Mouse (Mus musculus) thymus, postnatal 25 days (tissue): ENCODE data around the gene Draxin.
"Not testable (repeated sequence)": the region's sequence is repeated elsewhere in the genome, so short reads cannot be mapped to it uniquely, and the experiment has no call there.

Source experiments
- DNase-seq: peaks from one replicate; pipeline ENCODE4 v3.0.0; 2022

The Draxin gene

DNA sequence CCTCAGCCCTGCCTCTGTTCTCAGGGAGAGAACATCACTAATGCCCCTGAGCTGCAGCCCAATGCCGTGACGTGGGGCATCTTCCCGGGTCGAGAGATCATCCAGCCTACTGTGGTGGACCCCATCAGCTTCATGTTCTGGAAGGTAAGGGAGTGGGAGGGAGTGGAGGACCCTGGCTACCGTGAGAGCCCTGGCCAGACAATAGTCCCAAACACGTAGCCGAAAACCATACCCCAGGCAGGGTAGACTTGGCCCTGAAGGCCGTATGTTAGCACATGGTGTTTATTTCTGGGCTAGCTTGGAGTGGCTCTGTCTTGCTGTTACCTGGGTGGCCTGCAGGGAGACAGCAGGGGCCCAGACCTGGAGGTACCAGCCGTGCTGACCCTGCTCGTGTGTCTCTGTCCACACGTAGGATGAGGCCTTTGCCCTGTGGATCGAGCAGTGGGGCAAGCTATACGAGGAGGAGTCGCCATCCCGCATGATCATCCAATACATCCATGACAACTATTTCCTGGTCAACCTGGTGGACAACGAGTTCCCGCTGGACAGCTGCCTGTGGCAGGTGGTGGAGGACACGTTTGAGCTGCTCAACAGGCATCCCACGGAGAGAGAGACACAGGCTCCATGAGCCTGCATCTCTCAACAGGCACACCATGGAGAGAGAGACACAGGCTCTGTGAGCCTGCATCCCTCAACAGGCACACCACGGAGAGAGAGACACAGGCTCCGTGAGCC lies 75.4 kb downstream of the Draxin start:
- no peak for DNase-seq

DNA sequence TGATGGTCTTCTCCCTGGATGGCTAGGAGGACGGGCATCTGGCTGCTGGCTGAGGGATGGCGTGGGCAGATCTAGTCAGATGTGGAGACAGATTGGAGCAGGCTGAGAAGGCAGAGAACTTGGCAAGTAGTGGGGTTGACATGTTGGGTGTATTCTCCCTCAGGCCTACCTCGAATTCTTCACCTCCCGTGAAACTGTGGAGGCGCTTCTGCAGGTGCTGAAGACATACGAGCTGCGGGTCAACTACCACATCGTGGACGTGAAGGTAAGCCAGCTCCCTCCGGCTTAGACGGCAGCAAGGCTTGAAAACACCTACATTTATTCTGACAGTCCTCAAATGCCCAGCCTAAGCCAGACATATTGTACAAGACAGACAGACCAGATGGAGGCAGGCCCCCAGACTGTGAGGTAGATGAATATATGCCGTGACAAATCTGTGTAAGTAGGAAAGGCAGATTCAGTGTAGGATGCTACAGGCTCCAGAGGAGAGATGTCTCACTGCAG lies 77.0 kb downstream of the Draxin start:
- DNase-seq = no peak

DNA sequence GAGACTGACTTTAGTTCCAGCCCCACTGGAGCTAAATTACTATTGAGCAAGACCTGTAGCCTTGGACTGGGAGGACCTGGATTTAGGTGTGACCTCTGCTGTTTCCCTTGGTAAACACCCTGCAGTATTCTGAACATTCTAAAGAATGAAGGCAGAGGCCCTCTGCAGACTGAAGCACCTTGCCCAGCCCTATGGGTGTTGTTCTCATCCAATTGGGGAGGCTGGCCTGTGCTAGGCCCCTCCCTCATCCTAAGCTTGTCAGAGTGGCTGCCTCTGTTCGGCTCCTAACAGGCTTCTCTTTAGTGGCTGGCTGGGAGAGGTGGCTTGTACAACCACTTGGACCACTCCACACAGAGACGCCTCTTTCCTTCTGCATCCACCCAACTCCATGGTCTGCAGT lies 77.5 kb downstream of the Draxin start:
- no peak for DNase-seq

DNA sequence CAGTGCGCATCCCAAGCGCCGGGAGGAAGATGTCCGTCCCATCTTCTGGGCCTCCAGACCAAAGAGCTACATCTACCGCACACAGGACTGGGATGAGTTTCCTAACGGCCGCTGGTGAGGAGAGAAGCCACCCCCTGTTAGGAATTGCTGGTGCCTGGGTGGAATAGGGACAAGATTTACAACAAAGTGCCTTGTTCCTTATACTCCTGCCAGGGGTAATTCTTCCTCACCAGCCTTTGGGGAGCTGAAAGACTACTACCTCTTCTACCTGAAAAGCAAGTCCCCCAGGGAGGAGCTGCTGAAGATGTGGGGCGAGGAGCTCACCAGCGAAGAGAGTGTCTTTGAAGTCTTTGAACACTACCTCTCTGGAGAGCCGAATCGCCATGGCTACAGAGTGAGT lies 78.6 kb downstream of the Draxin start:
- DNase-seq = no peak

DNA sequence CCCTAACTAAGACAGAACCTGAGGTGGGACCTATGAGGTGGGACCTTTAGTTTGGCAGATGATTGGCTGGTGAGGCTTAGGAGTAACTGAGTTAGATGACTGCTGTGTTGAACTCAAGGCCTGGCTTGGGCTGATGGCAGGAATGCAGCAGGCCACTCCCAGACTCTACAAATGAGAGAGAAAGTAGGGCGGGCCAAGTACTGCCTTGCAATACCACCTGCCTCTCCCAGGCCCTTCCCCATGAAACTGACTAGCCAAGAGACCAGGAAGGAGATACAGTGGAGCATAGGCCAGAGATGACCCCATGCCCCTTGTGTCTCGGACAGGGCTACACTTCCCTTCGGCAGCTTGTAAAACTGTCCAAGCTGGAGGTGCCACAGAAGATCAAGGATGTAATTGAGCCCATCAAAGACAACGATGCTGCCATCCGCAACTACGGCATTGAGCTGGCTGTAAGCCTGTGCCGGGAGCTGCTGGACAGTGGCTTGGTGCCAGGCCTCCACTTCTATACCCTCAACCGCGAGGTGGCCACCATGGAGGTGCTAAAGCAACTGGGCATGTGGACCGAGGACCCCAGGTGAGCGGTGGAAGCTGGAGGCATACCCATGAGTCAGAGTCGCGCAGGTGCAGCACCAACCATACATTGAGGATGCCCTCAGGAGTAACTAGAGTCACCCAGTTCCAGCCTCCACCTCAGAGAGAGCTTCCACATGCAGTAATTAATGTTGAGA lies 79.3 kb downstream of the Draxin start:
- DNase-seq = no peak

DNA sequence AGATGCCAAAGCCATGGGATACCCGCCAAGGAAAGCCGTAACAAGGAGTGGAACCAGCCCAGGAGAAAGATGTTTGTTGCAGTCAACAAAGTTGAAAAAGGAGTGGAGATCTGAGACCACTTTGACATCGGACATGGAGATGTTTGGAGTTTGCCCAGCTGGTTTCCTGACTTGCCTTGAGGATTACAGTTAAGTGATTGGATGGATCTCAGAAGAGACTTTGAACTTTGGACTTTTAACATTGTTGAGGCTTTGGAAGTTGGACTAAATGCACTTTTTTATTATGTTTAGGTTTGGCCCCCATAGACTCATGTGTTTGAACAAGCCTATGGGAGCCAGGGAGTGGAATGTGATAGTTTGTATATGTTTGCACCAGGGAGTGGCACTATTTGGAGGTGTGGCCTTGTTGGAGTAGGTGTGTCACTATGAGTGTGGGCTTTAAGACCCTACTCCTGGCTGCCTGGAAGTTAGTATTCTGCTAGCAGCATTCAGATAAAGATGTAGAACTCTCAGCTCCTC lies 80.0 kb downstream of the Draxin start:
- DNase-seq = not testable (repeated sequence)
